Mouse (Mus musculus) MEL (cell line): ENCODE results near the gene Zbtb8os. TPM values are rescaled to one million over a fixed set of nuclear protein-coding genes. Genes with fewer than 3 reads are reported as not detected.
A peak's percentile ranks its signal among the peaks of the same experiment; 100 is the strongest.

ENCODE experiments used
- DNase-seq: peaks from one replicate; pipeline ENCODE4 v3.0.0; 2011; ENCODE audit warnings: low read depth, low spot score
- H3K27ac ChIP-seq: 2 replicates; pipeline ENCODE4 v1.5.1; 2012; ENCODE audit warnings: low read depth, mild to moderate bottlenecking, control low read depth, low read length, moderate library complexity; ENCODE audit not compliant: control insufficient read depth
- H3K27me3 ChIP-seq, 2 experiments: fragments of 150-350 bp in 1 of 2; sonication (generic) in 1 of 2; 2 replicates each; pipeline ENCODE4 v1.6.1; 2012; ENCODE audit warnings: low read length in 2 of 2, mild to moderate bottlenecking in 2 of 2, improper control_type of control experiment in 1 of 2, moderate library complexity in 1 of 2; ENCODE audit not compliant: insufficient read depth in 2 of 2, control insufficient read depth in 1 of 2
- H3K36me3 ChIP-seq, 2 experiments: 2 replicates each; pipeline ENCODE4 v1.6.1; 2012 to 2014; ENCODE audit warnings: low read length in 2 of 2, improper control_type of control experiment in 1 of 2, inconsistent platforms in 1 of 2, mild to moderate bottlenecking in 1 of 2; ENCODE audit not compliant: insufficient read depth in 2 of 2, control insufficient read depth in 1 of 2
- H3K4me1 ChIP-seq, 2 experiments: fragments of 150-350 bp in 1 of 2; sonication (generic) in 1 of 2; 2 replicates each; pipeline ENCODE4 v1.6.1; 2012; ENCODE audit warnings: low read length in 2 of 2, improper control_type of control experiment in 1 of 2, mild to moderate bottlenecking in 1 of 2; ENCODE audit not compliant: insufficient read depth in 2 of 2, control insufficient read depth in 1 of 2
- H3K4me3 ChIP-seq, 2 experiments: fragments of 150-350 bp in 1 of 2; sonication (generic) in 1 of 2; 2 replicates each; pipeline ENCODE4 v1.5.1; 2012; ENCODE audit warnings: low read depth in 2 of 2, low read length in 2 of 2, mild to moderate bottlenecking in 2 of 2, moderate library complexity in 2 of 2, control low read depth in 1 of 2, improper control_type of control experiment in 1 of 2; ENCODE audit not compliant: control insufficient read depth in 1 of 2, insufficient read depth in 1 of 2
- H3K79me2 ChIP-seq: 2 replicates; pipeline ENCODE4 v1.6.1; 2012; ENCODE audit warnings: mild to moderate bottlenecking, low read length, moderate library complexity; ENCODE audit not compliant: control insufficient read depth, poor library complexity, insufficient read depth
- H3K9ac ChIP-seq: 2 replicates; pipeline ENCODE4 v1.6.1; 2012; ENCODE audit warnings: low read depth, mild to moderate bottlenecking, control low read depth, low read length, moderate library complexity; ENCODE audit not compliant: control insufficient read depth, poor library complexity, severe bottlenecking
- H3K9me3 ChIP-seq: fragments of 150-350 bp; sonication (generic); replicated peaks from 2 replicates; pipeline ENCODE4 v1.6.1; 2012; ENCODE audit warnings: mild to moderate bottlenecking, low read length, improper control_type of control experiment, moderate library complexity; ENCODE audit not compliant: insufficient read depth
- BHLHE40 ChIP-seq: IDR thresholded peaks from 2 replicates; pipeline ENCODE4 v1.6.1; 2012; ENCODE audit warnings: low read depth, mild to moderate bottlenecking, inconsistent platforms, low read length, improper control_type of control experiment, borderline replicate concordance
- CHD1 ChIP-seq: IDR thresholded peaks from 2 replicates; pipeline ENCODE4 v1.6.1; 2012; ENCODE audit warnings: low read depth, mild to moderate bottlenecking, inconsistent platforms, low read length, improper control_type of control experiment
- CHD2 ChIP-seq: IDR thresholded peaks from 2 replicates; pipeline ENCODE4 v1.6.1; 2011; ENCODE audit warnings: low read length, improper control_type of control experiment
- CTCF ChIP-seq, 3 experiments: IDR thresholded peaks in 2 of 3; conservative IDR thresholded peaks in 1 of 3; 2 replicates each; pipeline ENCODE4 v1.5.1; 2011 to 2012; ENCODE audit warnings: low read length in 3 of 3, low read depth in 2 of 3, mild to moderate bottlenecking in 2 of 3, improper control_type of control experiment in 1 of 3, inconsistent platforms in 1 of 3, mixed read lengths in 1 of 3, moderate library complexity in 1 of 3; ENCODE audit not compliant: control insufficient read depth in 1 of 3, insufficient read depth in 1 of 3, poor library complexity in 1 of 3, severe bottlenecking in 1 of 3
- E2F4 ChIP-seq: IDR thresholded peaks from 2 replicates; pipeline ENCODE4 v1.6.1; 2011; ENCODE audit warnings: low read depth, low read length, improper control_type of control experiment, borderline replicate concordance
- ELF1 ChIP-seq: IDR thresholded peaks from 2 replicates; pipeline ENCODE4 v1.6.1; 2014; ENCODE audit warnings: low read depth, mild to moderate bottlenecking, inconsistent platforms, low read length, improper control_type of control experiment, moderate library complexity
- EP300 ChIP-seq, 2 experiments: IDR thresholded peaks; 2 replicates each; pipeline ENCODE4 v1.6.1; 2011; ENCODE audit warnings: improper control_type of control experiment in 2 of 2, low read length in 2 of 2, low read depth in 1 of 2, mild to moderate bottlenecking in 1 of 2
- ETS1 ChIP-seq: IDR thresholded peaks from 2 replicates; pipeline ENCODE4 v1.6.1; 2012; ENCODE audit warnings: low read depth, mild to moderate bottlenecking, inconsistent platforms, low read length, improper control_type of control experiment, moderate library complexity
- GABPA ChIP-seq: IDR thresholded peaks from 2 replicates; pipeline ENCODE4 v1.6.1; 2012; ENCODE audit warnings: low read depth, mild to moderate bottlenecking, inconsistent platforms, low read length, improper control_type of control experiment, moderate library complexity
- HCFC1 ChIP-seq: IDR thresholded peaks from 2 replicates; pipeline ENCODE4 v1.6.1; 2012; ENCODE audit warnings: low read depth, mild to moderate bottlenecking, inconsistent platforms, low read length, improper control_type of control experiment, moderate library complexity
- KAT2A ChIP-seq: conservative IDR thresholded peaks from 2 replicates; pipeline ENCODE4 v1.6.1; 2012; ENCODE audit warnings: low read depth, low read length, improper control_type of control experiment, inconsistent platforms
- MAFK ChIP-seq: IDR thresholded peaks from 2 replicates; pipeline ENCODE4 v1.6.1; 2011; ENCODE audit warnings: low read depth, mild to moderate bottlenecking, low read length, improper control_type of control experiment, borderline replicate concordance
- MAX ChIP-seq: IDR thresholded peaks from 2 replicates; pipeline ENCODE4 v1.6.1; 2011; ENCODE audit warnings: low read length, improper control_type of control experiment
- MAZ ChIP-seq: IDR thresholded peaks from 2 replicates; pipeline ENCODE4 v1.6.1; 2012; ENCODE audit warnings: low read depth, mild to moderate bottlenecking, inconsistent platforms, low read length, improper control_type of control experiment
- MXI1 ChIP-seq: IDR thresholded peaks from 2 replicates; pipeline ENCODE4 v1.6.1; 2011; ENCODE audit warnings: mild to moderate bottlenecking, low read depth, low read length, improper control_type of control experiment
- MYC ChIP-seq: IDR thresholded peaks from 2 replicates; pipeline ENCODE4 v1.6.1; 2011; ENCODE audit warnings: low read depth, mild to moderate bottlenecking, low read length, improper control_type of control experiment, moderate library complexity
- NELFE ChIP-seq: IDR thresholded peaks from 2 replicates; pipeline ENCODE4 v1.6.1; 2011; ENCODE audit warnings: low read depth, low read length, improper control_type of control experiment
- NRF1 ChIP-seq: IDR thresholded peaks from 2 replicates; pipeline ENCODE4 v1.6.1; 2014; ENCODE audit warnings: low read depth, mild to moderate bottlenecking, inconsistent platforms, low read length, improper control_type of control experiment, moderate library complexity; ENCODE audit not compliant: poor library complexity, insufficient read depth, severe bottlenecking
- POLR2A ChIP-seq, 2 experiments: IDR thresholded peaks; 2 replicates each; pipeline ENCODE4 v1.6.1; 2011 to 2012; ENCODE audit warnings: low read length in 2 of 2, mild to moderate bottlenecking in 2 of 2, control low read depth in 1 of 2, improper control_type of control experiment in 1 of 2, low read depth in 1 of 2, moderate library complexity in 1 of 2; ENCODE audit not compliant: control insufficient read depth in 1 of 2, insufficient read depth in 1 of 2, poor library complexity in 1 of 2
- POLR2AphosphoS2 ChIP-seq: IDR thresholded peaks from 2 replicates; pipeline ENCODE4 v1.6.1; 2011; ENCODE audit warnings: low read length, improper control_type of control experiment
- RCOR1 ChIP-seq: IDR thresholded peaks from 2 replicates; pipeline ENCODE4 v1.6.1; 2012; ENCODE audit warnings: low read depth, mild to moderate bottlenecking, inconsistent platforms, low read length, improper control_type of control experiment
- SIN3A ChIP-seq: IDR thresholded peaks from 2 replicates; pipeline ENCODE4 v1.6.1; 2012; ENCODE audit warnings: low read length, improper control_type of control experiment, inconsistent platforms
- SMC3 ChIP-seq: IDR thresholded peaks from 2 replicates; pipeline ENCODE4 v1.6.1; 2011; ENCODE audit warnings: low read depth, low read length, improper control_type of control experiment
- TAL1 ChIP-seq: IDR thresholded peaks from 2 replicates; pipeline ENCODE4 v1.6.1; 2012; ENCODE audit warnings: mild to moderate bottlenecking, inconsistent platforms, low read length, moderate library complexity, mixed read lengths
- TBP ChIP-seq: IDR thresholded peaks from 2 replicates; pipeline ENCODE4 v1.8.0; 2011; ENCODE audit warnings: low read depth, low read length, improper control_type of control experiment
- UBTF ChIP-seq: IDR thresholded peaks from 2 replicates; pipeline ENCODE4 v1.6.1; 2012; ENCODE audit warnings: low read depth, mild to moderate bottlenecking, inconsistent platforms, low read length, improper control_type of control experiment, moderate library complexity, borderline replicate concordance; ENCODE audit not compliant: insufficient read depth
- USF1 ChIP-seq: IDR thresholded peaks from 2 replicates; pipeline ENCODE4 v1.6.1; 2014; ENCODE audit warnings: low read depth, mild to moderate bottlenecking, inconsistent platforms, low read length, improper control_type of control experiment, moderate library complexity
- USF2 ChIP-seq, 2 experiments: IDR thresholded peaks; 2 replicates each; pipeline ENCODE4 v1.6.1; 2011 to 2012; ENCODE audit warnings: improper control_type of control experiment in 2 of 2, low read length in 2 of 2, borderline replicate concordance in 1 of 2, inconsistent platforms in 1 of 2, low read depth in 1 of 2, mild to moderate bottlenecking in 1 of 2; ENCODE audit not compliant: insufficient read depth in 1 of 2
- ZC3H11A ChIP-seq: IDR thresholded peaks from 2 replicates; pipeline ENCODE4 v1.6.1; 2012; ENCODE audit warnings: low read depth, mild to moderate bottlenecking, inconsistent platforms, low read length, improper control_type of control experiment
- ZKSCAN1 ChIP-seq: IDR thresholded peaks from 2 replicates; pipeline ENCODE4 v1.6.1; 2012; ENCODE audit warnings: low read depth, mild to moderate bottlenecking, inconsistent platforms, low read length, improper control_type of control experiment, moderate library complexity
- ZMIZ1 ChIP-seq: IDR thresholded peaks from 2 replicates; pipeline ENCODE4 v1.6.1; 2012; ENCODE audit warnings: low read depth, mild to moderate bottlenecking, inconsistent platforms, low read length, improper control_type of control experiment, moderate library complexity
- ZNF384 ChIP-seq: IDR thresholded peaks from 2 replicates; pipeline ENCODE4 v1.6.1; 2012; ENCODE audit warnings: low read depth, mild to moderate bottlenecking, inconsistent platforms, low read length, improper control_type of control experiment
- polyA plus RNA-seq, 2 experiments: library from polyadenylated mRNA; stranded (reverse) in 1 of 2; unstranded in 1 of 2; fragments of >175 nt in 1 of 2; fragments of >200 nt in 1 of 2; gene quantifications; 2 replicates each; pipeline versions ENCODE4 v1.2.1 to v1.2.4; 2012; ENCODE audit warnings: low replicate concordance in 2 of 2, low read depth in 1 of 2; ENCODE audit not compliant: insufficient read length in 2 of 2, insufficient read depth in 1 of 2, missing spikeins in 1 of 2
- total RNA-seq: library from RNA; depleted of rRNA; stranded (reverse); fragments of 300-350 nt; gene quantifications from 2 replicates; pipeline ENCODE4 v1.2.3, GENCODE M21; 2012; rRNA removed

The Zbtb8os gene
- total RNA-seq (16.7 and 21.7 TPM in 2 replicates), polyA plus RNA-seq (10 to 100 TPM in 1 of 2 experiments, not detected in 1; 22.6 TPM)

DNA sequence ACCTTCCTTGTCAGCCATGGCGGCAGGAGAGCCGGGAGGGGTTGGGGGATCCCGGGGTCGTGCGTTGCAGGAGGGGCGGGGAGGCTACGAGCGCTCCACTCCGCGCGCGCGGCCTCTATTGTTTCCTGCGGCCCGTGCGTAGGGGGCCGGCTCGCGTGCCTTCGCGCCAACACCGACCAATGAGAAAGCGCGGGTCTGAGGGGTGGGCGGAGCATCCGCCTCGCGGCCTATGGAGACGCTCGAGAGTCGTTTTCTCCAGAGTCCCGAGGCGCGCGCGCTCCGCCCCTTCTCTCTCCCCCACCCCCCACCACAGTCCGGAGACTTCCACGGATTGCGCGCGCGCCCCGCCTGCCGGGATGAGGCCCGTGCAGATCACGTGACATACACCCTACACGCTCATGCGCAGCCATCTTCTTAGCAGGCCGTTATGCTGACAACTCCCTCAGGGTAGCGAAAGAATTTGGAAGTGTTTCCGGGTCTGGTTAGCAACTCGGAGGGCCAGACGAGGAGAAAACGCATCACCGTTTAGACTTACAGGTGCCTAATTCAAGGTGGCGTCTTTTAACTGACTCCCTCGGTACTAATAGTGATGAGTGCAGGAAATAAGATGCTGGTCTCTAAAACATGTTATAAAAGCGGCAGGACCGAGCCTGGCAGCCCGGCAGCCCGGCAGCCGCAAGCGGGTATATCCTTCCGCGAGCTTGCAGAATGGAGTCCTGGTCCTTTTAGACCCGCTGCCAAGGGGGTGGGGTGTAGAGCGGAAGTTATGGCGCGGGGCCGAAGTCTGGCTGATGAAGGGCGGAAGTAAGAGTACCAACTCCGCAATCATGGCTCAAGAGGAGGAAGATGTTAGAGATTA, at the start of gene Zbtb8os, which contains the start of gene Rbbp4:
Gene Zbtb8os, plus strand, starts transcription at position 480 of the 859 bp plus-strand sequence.
Gene Rbbp4, minus strand, starts transcription at position 155 of the 859 bp plus-strand sequence.
- peak; percentile 99 for DNase-seq
- Histone ChIP-seq H3K4me3 (peak within 1 kb of the TSS; percentile 81 to 90), H3K9me3 (no peaks in the 10 kb centered on the region), H3K9ac (peak within 1 kb of the TSS; percentile 97), H3K36me3 (peaks cover 12 to 34% of the 10 kb centered on the region in 2 experiments), H3K4me1 (peaks cover 3 to 11% of the 10 kb centered on the region in 2 experiments), H3K27ac (peak within 1 kb of the TSS; percentile 99), H3K27me3 (no peaks in the 10 kb centered on the region), H3K79me2 (peaks cover 33% of the 10 kb centered on the region)
- TF ChIP-seq TAL1 (no peak), CTCF (IDR thresholded peaks at IDR 0.05 in 2 of 3, conservative IDR thresholded peaks at IDR 0.05 in 1 of 3; ENCODE audit: control insufficient read depth in 1 of 3, insufficient read depth in 1 of 3, low read depth in 2 of 3, low read length in 3 of 3, poor library complexity in 1 of 3, severe bottlenecking in 1 of 3) (no peak), MYC (no peak; the same call in 1 of the 2 replicates), EP300 (IDR thresholded peaks at IDR 0.05; ENCODE audit: low read depth in 1 of 2, low read length in 2 of 2) (0 out of 4 replicates have a peak, but pooled peaks of 1 of the 2 experiments have one; percentile 27), CHD2 (peak; percentile 52; the same call in 1 of the 2 replicates), HCFC1 (peak; percentile 84), ETS1 (peak; percentile 66), RCOR1 (0 out of 2 replicates have a peak, but pooled peaks have one; percentile 9), ZC3H11A (no peak; the same call in 1 of the 2 replicates), USF1 (peak; percentile 98), POLR2AphosphoS2 (peak; percentile 44; the same call in 1 of the 2 replicates), MAX (peak; percentile 92), GABPA (no peak), KAT2A (peak; percentile 59; the same call in 1 of the 2 replicates), ZMIZ1 (peak; percentile 80), TBP (0 out of 2 replicates have a peak, but pooled peaks have one; percentile 9), BHLHE40 (peak; percentile 95), ZKSCAN1 (0 out of 2 replicates have a peak, but pooled peaks have one; percentile 16), SMC3 (no peak), E2F4 (peak; percentile 88; the same call in 1 of the 2 replicates), MAZ (peak; percentile 77), USF2 (IDR thresholded peaks at IDR 0.05; ENCODE audit: borderline replicate concordance in 1 of 2, insufficient read depth in 1 of 2, low read depth in 1 of 2, low read length in 2 of 2) (peak; percentile 80; a peak in 3 of 4 replicates), ELF1 (peak; percentile 92), UBTF (no peak), NELFE (peak; percentile 79), MXI1 (peak; percentile 64; the same call in 1 of the 2 replicates), CHD1 (peak; percentile 95), POLR2A (IDR thresholded peaks at IDR 0.05; ENCODE audit: control insufficient read depth in 1 of 2, insufficient read depth in 1 of 2, low read depth in 1 of 2, low read length in 2 of 2, poor library complexity in 1 of 2) (peak; percentile 68 to 75), SIN3A (peak; percentile 80), NRF1 (peak; percentile 88), ZNF384 (no peak), MAFK (no peak)
